Mouse (Mus musculus) left cerebral cortex, postnatal 4 days (tissue): Measurements from ENCODE around the gene 9130213A22Rik. TPM values are rescaled to one million over a fixed set of nuclear protein-coding genes. Genes with fewer than 3 reads are reported as not detected.
A peak's percentile ranks its signal among the peaks of the same experiment; 100 is the strongest.

Experiments used
- DNase-seq: peaks from one replicate; pipeline ENCODE4 v3.0.0-alpha.2; 2022
- intact Hi-C: fragments of 180-260 bp; cut with DNase I; formaldehyde crosslinking; loops from one replicate; pipeline ENCODE4 v1.15.1; 2025
- total RNA-seq, 2 experiments: library from RNA; stranded (reverse); gene quantifications; 2 replicates each; pipeline ENCODE4 v1.2.3; 2021

9130213A22Rik gene
- total RNA-seq, 2 experiments from 2014 or later = 1.2 to 1.7 TPM

DNA sequence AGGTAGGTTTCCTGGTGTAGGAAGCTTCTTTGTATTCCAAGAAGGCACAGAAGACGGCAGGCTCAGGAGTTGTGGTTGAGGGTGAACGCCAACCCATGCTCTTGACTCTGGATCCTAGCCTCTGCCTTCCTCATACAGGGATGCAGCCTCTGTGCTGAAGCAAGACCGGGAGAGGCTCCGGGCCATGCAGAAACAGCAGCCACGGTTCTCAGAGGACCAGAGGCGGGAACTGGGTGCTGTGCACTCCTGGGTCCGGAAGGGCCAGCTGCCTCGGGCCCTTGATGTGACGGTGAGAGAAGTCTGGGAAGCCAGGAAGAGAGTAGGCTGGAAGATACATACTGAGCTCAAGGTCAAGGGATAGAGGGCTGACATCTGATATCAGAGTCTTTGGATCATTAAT, 14.2 kb downstream of the 9130213A22Rik start:
- intact Hi-C loops = no loop called here
- DNase-seq = no peak

DNA sequence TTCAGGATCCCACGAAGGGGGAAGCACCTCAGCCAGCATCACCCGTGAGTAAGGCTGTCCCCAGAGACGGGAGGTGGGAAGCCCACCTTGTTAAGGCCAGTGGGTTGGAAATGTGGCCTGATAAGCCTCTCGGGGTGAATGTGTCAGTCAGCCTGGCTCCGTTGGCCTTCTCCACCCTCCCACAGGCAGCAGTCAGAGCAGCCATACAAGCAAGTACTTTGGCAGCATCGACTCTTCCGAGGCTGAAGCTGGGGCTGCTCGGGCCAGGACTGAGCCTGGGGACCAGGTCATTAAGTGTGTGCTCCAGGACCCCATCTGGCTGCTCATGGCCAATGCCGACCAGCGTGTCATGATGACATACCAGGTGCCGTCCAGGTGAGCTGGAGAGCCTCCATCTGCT, 14.7 kb downstream of the 9130213A22Rik start:
- no peak for DNase-seq
- intact Hi-C loops = no loop called here

DNA sequence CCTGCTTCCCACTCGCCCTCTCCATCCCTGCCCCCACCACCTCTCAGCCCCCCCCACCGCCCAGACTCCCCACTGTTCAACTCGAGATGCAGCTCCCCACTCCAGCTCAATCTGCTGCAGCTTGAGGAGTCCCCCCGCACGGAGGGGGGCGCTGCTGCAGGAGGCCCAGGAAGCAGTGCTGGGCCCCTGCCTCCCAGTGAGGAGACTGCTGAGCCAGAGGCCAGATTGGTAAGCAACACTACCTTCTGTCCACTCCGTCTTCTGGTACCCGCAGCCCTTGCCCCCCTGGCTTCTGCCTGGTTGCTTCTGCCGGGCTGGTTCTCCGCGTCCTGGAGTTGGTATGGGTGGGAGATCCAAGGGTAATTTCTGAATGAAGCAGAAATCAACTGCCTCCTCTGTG, 15.5 kb downstream of the 9130213A22Rik start:
- intact Hi-C loops = no loop called here
- DNase-seq = no peak

DNA sequence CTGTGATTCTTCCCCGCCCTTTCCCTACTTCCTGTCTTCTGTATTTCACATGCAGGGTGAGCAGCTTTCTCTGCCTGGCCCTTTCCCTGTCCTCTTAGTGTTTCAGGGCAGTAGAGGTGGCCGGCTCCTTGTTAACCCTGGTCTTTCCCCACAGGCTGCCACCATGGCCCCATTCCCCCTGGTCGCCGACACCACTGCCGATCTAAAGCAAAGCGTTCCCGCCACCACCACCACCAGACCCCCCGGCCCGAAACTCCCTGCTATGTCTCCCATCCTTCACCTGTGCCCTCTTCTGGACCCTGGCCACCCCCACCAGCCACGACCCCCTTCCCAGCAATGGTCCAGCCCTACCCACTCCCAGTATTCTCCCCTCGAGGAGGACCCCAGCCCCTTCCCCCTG, 16.1 kb downstream of the 9130213A22Rik start:
- no peak for DNase-seq
- intact Hi-C loops = no loop called here

DNA sequence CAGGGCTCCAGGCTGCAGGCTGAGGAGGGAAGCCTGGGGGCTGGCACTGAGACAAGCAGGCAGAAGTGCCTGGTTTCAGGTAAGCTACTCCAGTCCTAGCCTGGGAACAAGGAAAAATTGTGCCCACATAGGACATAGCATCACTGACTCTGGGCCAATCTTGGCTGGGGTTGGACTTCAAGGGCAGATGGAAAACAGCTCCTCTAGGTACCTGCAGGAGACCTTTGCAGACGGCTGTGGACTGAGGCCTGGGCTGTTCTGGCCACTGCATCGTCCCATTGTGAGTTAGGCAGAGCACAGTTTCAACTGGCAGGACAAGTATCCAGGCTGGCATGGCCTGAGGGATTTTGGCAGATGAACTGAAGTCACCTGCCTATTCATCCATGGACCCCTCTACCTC, 16.6 kb downstream of the 9130213A22Rik start:
- intact Hi-C loops = no loop called here

DNA sequence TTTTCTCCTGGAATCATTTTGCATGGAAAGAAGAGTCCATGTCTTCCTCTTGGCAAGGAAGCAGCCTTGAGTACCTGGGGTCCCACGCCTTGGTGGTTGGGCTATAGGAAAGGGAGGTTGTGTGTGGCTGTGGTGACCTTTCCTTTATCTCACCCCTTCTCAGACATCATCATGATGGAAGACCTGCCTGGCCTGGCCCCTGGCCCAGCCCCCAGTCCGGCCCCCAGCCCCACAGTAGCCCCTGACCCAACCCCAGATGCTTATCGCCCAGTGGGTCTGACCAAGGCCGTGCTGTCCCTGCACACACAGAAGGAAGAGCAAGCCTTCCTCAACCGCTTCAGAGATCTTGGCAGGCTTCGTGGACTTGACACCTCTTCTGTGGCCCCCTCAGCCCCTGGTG, 17.2 kb downstream of the 9130213A22Rik start:
- intact Hi-C loops = no loop called here
- DNase-seq = no peak

More for the DNA sequence above, 16.6 kb downstream of the 9130213A22Rik start:
- DNase-seq = no peak

DNA sequence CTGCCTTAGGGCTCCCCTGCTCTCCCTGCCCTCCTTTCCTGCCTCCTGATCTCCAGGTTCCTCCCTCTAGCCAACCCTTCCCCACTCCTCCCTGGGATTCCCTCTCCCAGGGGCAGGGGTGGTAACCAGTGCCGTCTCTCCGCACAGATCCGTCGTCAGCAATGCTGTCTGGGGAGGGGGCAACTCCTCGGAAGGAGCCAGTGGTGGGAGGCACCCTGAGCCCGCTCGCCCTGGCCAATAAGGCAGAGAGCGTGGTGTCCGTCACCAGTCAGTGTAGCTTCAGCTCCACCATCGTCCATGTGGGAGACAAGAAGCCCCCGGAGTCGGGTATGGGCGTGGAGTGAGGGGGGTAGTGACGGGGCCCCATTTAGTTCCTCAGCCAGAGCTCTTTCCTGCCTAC, 17.9 kb downstream of the 9130213A22Rik start:
- DNase-seq = no peak
- intact Hi-C loops = no loop called here

DNA sequence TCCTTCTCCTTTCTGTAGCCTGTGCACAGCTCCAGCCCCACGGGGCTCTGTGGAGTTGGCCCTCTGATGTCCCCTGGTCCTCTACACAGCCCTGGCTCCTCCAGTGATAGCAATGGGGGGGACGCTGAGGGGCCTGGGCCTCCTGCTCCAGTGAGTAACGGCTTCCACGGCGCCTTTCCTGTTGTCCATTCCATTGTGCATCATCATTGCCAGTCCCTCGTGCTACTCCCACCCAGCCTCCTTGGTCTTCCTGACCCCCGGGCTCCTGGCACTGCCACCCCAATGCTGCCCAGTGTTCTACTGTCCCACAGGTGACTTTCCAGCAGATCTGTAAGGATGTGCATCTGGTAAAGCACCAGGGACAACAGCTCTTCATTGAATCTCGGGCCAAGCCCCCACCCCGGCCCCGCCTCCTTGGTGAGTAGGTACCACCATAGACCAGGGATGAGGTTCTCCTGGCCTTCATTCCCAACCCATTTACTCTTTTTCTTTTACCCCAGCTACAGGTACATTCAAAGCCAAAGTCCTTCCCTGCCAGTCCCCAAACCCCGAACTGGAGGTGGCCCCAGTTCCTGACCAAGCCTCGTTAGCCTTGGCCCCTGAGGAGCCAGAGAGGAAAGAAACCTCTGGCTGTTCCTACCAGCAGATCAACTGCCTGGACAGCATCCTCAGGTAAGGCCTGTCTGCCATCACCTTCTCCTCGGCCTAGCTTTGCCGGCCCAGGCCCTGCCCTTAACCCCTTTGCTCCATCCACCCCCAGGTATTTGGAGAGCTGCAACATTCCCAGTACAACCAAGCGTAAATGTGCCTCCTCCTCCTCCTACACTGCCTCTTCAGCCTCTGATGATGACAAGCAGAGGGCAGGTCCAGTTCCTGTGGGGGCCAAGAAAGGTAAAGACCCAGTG, 18.6 kb downstream of the 9130213A22Rik start:
- intact Hi-C loops = no loop called here
- no peak for DNase-seq

DNA sequence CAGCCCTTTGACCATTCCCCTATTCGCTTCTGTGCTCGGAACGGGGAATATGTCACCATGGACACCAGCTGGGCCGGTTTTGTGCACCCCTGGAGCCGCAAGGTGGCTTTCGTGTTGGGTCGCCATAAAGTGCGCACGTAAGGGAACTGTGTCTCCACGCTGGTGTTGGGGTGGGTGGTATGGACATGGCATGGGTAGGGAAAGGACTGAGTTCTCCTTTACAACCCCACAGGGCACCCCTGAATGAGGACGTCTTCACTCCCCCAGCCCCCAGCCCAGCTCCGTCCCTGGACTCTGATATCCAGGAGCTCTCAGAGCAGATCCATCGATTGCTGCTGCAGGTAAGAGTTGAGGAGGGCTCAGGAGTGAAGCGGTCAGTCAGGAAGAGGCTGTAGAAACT, 19.3 kb downstream of the 9130213A22Rik start:
- peak; percentile 1 for DNase-seq
- intact Hi-C loops = no loop called here

DNA sequence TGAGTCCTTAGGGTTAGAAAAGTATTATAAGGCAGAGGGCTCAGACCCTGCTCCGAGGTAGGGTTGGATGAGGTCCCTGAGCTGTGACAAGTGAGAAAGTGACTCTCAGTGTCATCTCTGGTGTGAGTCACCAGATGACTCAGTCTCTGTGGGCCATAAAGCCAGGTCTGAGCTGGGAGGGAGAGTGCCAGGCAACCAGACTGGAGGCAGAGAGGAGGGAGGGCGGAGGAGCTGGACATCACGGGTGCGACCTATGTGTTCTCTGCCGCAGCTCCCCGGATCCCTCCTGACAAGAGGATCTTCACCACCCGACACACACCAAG, 20.0 kb downstream of the 9130213A22Rik start:
- DNase-seq = no peak
- intact Hi-C loops = no loop called here

DNA sequence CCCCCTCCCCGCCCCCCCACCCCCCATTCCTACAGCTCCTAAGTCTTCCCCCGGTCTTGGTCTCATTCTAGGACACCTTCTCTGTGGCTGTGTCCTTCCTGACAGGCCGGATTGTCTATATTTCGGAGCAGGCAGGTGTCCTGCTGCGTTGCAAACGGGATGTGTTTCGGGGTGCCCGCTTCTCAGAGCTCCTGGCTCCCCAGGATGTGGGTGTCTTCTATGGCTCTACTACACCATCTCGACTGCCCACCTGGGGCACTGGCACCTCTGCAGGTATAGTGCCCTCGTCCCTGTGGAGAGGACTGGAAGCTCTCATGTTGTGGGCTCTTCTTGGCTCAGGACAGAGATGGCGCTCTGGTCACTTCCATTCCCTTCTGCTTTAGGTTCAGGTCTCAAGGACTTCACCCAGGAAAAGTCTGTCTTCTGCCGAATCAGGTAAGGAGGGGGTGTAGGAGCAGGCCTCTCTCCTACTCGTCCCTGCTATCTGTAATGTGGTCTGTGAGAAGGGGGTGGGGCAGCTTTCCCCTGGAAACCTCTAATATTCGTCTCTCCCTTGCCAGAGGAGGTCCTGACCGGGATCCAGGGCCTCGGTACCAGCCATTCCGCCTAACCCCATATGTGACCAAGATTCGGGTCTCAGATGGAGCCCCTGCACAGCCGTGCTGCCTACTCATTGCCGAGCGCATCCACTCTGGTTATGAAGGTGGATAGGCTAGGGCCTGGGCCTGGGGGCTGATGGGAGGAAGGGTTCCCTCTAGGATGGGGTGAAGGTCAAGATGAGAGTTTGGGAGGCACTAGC, 20.6 kb downstream of the 9130213A22Rik start:
- intact Hi-C loops = no loop called here
- no peak for DNase-seq

DNA sequence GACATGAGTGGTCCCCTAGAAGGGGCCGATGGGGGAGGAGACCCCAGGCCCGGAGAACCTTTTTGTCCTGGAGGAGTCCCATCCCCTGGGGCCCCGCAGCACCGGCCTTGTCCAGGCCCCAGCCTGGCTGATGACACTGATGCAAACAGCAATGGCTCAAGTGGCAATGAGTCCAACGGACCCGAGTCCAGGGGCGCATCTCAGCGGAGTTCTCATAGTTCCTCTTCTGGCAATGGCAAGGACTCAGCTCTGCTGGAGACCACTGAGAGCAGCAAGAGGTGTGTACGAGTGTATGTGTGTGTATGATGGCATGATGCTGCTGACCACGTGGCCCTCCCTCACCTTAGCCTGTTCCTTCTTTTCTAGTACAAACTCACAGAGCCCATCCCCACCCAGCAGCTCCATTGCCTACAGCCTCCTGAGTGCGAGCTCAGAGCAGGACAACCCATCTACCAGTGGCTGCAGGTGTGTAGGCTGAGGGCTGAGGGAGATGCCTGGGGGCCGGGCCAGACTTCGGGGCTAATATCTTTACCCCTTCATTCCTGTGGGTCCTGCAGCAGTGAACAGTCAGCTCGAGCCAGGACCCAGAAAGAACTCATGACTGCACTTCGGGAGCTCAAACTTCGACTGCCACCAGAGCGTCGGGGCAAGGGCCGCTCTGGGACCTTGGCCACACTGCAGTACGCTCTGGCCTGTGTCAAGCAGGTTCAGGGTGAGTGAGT, 21.6 kb downstream of the 9130213A22Rik start:
- intact Hi-C loops = no loop called here
- DNase-seq = no peak

DNA sequence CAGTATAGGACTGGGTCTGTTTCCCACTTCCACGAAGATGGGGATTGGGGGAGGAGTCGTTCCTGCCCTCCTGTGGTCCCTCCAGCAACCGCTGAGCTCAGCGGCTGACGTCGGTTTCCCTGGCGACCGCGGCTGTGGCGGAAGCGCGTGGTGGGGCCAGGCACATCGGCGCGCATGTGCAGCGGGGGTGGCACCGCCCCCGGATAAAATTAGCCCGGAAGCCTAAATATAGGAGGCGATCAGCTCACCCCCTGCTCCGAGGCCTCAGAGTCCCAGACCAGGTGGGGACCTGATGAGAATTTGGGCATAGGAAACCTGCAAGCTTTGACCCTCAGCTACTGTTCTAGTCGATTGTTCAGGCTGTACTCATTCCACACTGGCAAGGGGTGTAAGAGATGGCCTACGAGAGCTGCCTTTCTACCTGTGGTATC, 22.5 kb downstream of the 9130213A22Rik start:
- DNase-seq = peak; percentile 81

DNA sequence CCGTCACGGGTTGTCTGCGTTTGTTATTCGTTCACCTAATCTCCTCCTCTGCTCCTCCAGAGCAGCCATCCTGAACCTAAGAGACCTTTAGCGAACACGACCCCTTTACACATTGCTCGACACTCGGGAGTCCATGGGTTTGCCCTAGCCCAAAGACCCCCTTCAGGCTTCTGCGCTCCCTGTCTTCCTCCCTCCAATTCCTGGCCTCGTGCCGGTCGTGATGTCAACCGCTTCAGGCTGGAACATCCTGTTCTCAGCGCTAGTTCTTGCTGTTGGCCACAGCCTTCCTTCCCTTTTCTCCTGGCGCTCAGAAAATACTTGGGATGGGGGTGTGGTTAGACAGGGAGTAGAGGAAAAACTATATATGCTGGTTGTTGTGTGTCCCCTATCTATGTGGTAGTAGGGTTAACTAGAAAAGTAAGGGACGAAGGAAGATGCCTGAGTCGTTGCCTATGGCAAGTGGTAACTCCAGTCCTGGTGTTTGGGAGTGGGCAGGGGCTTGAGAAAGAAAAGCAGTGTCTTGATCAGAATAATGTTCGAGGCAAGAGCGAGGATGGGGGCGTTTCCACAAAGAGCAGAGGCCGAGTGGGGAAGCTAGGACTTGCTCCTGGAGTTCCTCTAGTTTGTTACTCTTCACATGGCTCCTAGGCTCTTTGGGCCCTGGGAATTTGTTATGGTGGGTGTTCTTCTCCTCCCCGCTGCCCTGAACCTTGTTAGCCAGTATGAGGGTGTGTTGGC, 23.0 kb downstream of the 9130213A22Rik start:
- DNase-seq = peak; percentile 73
- intact Hi-C loops = no loop called here

More for the DNA sequence above, 22.5 kb downstream of the 9130213A22Rik start:
- intact Hi-C loops = no loop called here

DNA sequence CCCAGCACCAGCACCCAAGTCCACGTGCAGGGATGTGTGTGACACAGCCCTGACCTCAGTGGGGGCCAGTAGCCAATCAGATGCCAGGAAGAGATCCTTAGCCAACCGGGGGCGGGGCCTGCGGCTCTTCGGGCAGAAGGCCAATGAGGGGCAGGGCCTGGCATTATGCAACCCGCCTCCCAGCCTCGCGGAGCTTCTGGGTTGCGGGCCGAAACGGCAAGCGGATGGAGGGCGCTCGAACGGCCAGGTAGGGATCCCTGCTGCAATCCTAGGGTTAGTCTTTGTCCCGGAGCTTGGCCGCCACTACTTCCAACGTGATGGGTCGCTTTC, 23.7 kb downstream of the 9130213A22Rik start:
- intact Hi-C loops = no loop called here
- peak; percentile 96 for DNase-seq

DNA sequence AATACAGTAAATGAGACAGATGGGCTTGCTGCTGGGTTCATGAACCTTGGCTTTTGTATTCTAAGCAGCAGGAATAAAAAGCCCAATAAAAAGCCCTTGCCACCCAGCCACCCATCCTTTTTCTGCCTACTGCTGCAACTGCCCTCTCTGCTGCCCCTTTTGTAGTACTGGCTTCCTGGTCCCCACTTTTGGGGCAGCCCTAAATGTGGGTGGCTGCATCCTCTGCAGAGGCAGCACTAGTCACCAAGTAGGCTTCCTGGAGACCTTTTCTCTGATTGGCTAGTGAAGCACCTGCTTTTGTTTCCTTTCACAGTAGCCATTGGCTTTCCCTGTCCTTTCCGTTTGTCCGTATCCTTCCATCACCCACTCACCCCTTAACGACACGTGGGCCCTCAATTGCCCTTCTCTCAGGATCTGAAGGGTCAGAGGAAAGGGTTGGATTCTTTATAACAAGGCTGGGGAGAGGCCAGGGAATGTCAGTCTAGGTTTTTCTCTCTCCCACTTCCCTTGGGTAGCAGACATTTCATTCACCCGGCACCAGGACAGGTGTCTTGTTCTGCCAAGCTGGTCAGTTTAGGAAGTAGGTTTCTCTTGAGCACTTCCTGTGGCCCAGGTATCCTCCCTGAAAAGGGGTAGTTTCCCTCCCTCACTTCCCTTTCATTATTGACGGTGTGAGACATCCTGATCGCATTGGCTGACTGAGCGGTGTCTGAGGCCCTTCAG, 24.2 kb downstream of the 9130213A22Rik start:
- intact Hi-C loops = no loop called here
- no peak for DNase-seq

DNA sequence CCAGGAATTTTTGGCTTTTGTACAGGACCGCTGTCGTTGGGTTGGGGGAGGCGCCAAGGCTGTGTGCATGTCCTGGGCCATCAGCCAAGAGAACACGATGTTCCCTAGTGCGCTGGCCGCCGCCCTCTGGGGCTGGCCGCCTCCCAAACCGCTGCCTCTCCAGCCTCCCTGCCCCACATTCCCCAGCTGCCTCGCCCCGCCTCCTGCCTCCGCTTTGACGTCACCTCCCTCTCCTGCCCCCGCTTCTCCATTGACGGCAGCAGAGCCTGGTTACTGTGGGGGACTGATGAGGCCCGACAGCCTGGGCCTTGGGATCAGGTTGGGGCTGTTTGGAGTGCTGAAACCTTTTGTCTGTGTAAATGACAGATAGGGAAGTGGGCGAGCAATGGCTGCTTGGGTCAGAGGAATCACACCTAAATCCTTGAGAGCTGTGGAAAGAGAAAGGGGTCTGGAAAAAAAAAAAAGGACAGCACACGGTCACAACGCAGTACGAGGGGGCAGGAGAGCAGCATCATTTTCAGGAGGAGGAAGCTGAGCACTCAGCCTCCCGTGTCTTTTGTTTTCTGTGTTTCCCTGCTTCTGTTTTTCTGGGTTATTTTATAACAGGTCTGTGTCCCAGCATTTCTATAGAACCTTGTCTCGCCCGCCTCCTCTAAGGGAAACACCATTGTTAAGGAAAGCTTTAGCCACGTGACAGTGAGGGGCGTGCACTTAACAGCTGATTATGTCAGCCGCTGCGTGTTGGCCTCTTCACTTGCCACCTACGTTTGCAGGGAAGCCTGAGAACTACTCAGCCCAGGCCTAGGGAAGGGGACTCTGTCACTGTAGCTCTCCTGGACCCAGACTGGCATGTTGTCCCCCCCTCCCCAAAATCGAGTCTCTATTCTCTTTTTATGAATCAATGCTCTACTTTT, 25.1 kb downstream of the 9130213A22Rik start:
- intact Hi-C loops = no loop called here
- DNase-seq = peak; percentile 93

DNA sequence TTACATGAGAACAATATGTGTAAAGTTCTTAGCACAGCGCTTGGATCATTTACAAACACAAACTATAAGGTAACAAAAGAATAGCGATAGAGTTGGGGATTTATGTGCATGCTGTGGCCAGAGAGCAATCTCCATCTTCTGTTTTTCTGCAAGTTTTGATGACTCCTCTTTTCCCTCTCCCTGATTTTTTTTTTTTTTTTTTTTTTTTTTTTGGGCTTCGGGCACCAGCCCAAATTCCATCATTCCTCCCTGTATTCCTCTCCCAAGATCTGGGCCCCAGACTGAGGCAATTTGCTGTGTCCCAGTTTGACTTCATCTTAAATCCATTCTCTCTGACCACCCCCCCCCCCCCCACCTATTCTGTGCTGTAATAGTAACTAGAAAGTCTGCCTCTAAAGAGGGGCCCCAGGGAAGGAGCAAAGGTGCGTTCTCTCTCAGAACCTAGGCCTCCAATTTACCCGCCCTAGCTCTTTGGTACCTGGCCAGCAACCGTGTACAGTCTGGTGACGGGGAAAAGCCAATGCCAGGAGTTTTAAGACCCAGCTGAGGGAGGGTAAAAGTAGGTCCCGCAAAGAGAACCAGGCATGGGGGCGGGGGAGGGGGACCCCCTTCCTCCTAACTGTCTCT, 25.9 kb downstream of the 9130213A22Rik start:
- intact Hi-C loops = no loop called here
- DNase-seq = no peak
